Mouse (Mus musculus): ENCODE results near the gene Efna1. TPM values are rescaled to one million over a fixed set of nuclear protein-coding genes. Genes with fewer than 3 reads are reported as not detected.

Gene Efna1
- polyA plus RNA-seq, 2 experiments, result 42.2 to 52.2 TPM

DNA sequence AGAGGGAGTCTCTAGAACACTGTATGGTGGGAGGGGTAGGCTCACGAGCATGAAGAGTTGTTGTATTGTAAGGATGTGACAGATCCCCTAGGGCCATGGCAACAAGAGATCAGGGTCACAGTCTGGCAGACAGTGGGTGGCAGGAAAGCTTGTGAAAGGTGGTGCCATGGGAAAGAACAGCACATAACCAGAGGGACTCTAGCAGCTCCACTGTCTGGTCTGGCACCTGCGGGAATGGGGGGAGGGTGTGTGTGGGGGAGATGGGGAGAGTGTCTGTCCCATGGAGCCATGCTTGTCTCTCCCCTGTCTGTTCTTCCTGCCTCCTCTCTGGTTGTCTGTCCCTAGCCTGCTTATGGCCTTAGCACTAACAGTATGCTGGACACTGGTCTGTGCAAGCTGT, 4.6 kb upstream of the Efna1 start:
- no peak for DNase-seq (ENCODE audit: low spot score)
- no peak for ATAC-seq (ENCODE audit: low FRiP score, low read depth)
- H3K9ac ChIP-seq (ENCODE audit: low read depth, low read length, severe bottlenecking), result no peak overlapping the region
- peaks cover 8% of the 10 kb centered on the region for H3K4me1 ChIP-seq (ENCODE audit: control insufficient read depth, insufficient read depth, low read length)
- no peaks in the 10 kb centered on the region for H3K9me3 ChIP-seq (ENCODE audit: control insufficient read depth, low read length)
- no peak overlapping the region for H3K4me3 ChIP-seq (replicated peaks; ENCODE audit: low read length)
- H3K36me3 ChIP-seq (ENCODE audit: control insufficient read depth, insufficient read depth, low read length), result no peaks in the 10 kb centered on the region
- H3K27me3 ChIP-seq (ENCODE audit: control insufficient read depth, insufficient read depth, low read length), result no peaks in the 10 kb centered on the region
- no peak overlapping the region for H3K27ac ChIP-seq (replicated peaks; ENCODE audit: low read depth, low read length)
- whole genome bisulfite sequencing, result 45% methylated on average over 2 of the region's 2 CpGs
- H3K4me2 ChIP-seq (replicated peaks; ENCODE audit: low read depth, low read length, severe bottlenecking), result no peak overlapping the region
- no peak for TF ChIP-seq POLR2A (IDR thresholded peaks at IDR 0.05; ENCODE audit: borderline replicate concordance, extremely low read depth, insufficient read depth, insufficient read length)

DNA sequence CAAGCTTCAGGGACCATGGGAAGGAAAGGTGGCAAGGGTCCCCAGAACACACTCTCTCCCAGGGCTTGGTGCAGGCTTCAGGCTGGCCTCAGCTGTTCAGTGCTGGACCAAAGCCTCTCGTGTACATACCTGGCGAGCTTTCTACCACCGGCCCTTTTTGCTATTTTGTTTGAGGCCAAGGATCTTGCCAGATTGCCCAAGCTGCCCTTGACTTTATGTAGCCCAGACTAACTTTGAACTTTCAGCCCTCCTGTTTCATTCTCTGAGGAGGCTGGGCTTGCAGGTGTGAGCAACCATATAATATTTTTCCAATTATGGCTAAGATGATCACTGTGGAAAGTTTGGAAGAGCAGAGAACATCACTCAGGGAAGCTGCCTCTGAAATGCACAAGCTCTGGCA, 3.3 kb upstream of the Efna1 start:
- Histone ChIP-seq H3K27ac (replicated peaks; ENCODE audit: low read depth, low read length) (no peak overlapping the region), H3K4me2 (replicated peaks; ENCODE audit: low read depth, low read length, severe bottlenecking) (no peak overlapping the region), H3K36me3 (ENCODE audit: control insufficient read depth, insufficient read depth, low read length) (no peaks in the 10 kb centered on the region), H3K4me3 (replicated peaks; ENCODE audit: low read length) (no peak overlapping the region), H3K4me1 (ENCODE audit: control insufficient read depth, insufficient read depth, low read length) (peaks cover 9% of the 10 kb centered on the region), H3K9ac (ENCODE audit: low read depth, low read length, severe bottlenecking) (no peak overlapping the region), H3K9me3 (ENCODE audit: control insufficient read depth, low read length) (no peaks in the 10 kb centered on the region), H3K27me3 (ENCODE audit: control insufficient read depth, insufficient read depth, low read length) (no peaks in the 10 kb centered on the region)
- DNase-seq (ENCODE audit: low spot score) (no peak), ATAC-seq (ENCODE audit: low FRiP score, low read depth) (no peak)
- no peak for TF ChIP-seq POLR2A (IDR thresholded peaks at IDR 0.05; ENCODE audit: borderline replicate concordance, extremely low read depth, insufficient read depth, insufficient read length)
- WGBS, result 80% methylated on average over 3 of the region's 3 CpGs

- 23% methylated on average over 4 of the region's 4 CpGs for WGBS
- Histone ChIP-seq H3K4me1 (ENCODE audit: control insufficient read depth, insufficient read depth, low read length) (peaks cover 24% of the 10 kb centered on the region), H3K4me2 (replicated peaks; ENCODE audit: low read depth, low read length, severe bottlenecking) (no peak overlapping the region), H3K4me3 (replicated peaks; ENCODE audit: low read length) (no peak overlapping the region), H3K9ac (ENCODE audit: low read depth, low read length, severe bottlenecking) (no peak overlapping the region), H3K27me3 (ENCODE audit: control insufficient read depth, insufficient read depth, low read length) (no peaks in the 10 kb centered on the region), H3K9me3 (ENCODE audit: control insufficient read depth, low read length) (no peaks in the 10 kb centered on the region), H3K27ac (replicated peaks; ENCODE audit: low read depth, low read length) (no peak overlapping the region), H3K36me3 (ENCODE audit: control insufficient read depth, insufficient read depth, low read length) (no peaks in the 10 kb centered on the region)
- no peak for ATAC-seq (ENCODE audit: low FRiP score, low read depth)
- DNase-seq (ENCODE audit: low spot score), result no peak
- TF ChIP-seq POLR2A (IDR thresholded peaks at IDR 0.05; ENCODE audit: borderline replicate concordance, extremely low read depth, insufficient read depth, insufficient read length), result no peak
Measured at GRCm38 (mm10) chr3:89282291-89282643, 1.3 kb upstream of the Efna1 start.

DNA sequence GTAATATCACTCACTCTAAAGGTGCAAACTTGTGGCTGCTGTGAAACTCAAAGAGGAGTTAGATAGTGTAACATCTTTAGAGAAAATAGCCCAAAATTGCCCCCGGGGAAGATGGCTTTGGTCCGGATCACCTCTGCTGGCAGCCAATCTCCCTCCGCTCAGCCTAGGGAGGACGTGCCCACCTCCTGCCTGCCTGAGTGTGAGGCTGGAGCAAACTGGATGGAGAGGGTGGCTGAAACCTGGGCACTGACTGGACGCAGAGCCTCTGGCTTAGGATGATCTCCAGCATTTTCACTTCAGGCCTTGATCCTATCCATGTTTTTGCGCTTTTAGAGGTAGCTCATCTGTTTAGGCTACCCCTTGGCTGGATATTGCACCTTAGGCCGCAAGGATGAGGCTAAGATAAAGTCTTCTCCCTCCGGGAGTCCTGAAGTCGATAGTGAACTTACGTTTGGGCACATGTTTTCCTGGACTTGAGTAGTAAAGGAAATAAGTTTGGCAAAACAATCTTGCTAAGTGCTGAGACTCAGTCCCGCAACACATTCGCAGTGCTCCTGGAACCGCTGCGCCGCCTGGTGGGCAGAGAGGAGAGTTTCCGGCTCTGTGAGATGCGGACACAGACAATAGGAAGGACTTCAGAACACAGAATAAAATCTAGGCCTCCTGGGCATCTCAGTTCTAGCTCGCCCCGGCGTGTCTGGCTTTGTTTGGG, 793 bp upstream of the Efna1 start:
- H3K9ac ChIP-seq (ENCODE audit: low read depth, low read length, severe bottlenecking), result no peak overlapping the region
- H3K27ac ChIP-seq (replicated peaks; ENCODE audit: low read depth, low read length), result peak overlapping the region; percentile 33; the same call in 1 of the 2 replicates
- H3K36me3 ChIP-seq (ENCODE audit: control insufficient read depth, insufficient read depth, low read length), result no peaks in the 10 kb centered on the region
- DNase-seq (ENCODE audit: low spot score), result peak; percentile 76
- 14% methylated on average over 20 of the region's 20 CpGs for WGBS
- H3K9me3 ChIP-seq (ENCODE audit: control insufficient read depth, low read length), result no peaks in the 10 kb centered on the region
- no peak for TF ChIP-seq POLR2A (IDR thresholded peaks at IDR 0.05; ENCODE audit: borderline replicate concordance, extremely low read depth, insufficient read depth, insufficient read length)
- H3K4me3 ChIP-seq (replicated peaks; ENCODE audit: low read length), result peak overlapping the region; percentile 48
- peak overlapping the region; percentile 96 for H3K4me2 ChIP-seq (replicated peaks; ENCODE audit: low read depth, low read length, severe bottlenecking)
- peaks cover 30% of the 10 kb centered on the region for H3K4me1 ChIP-seq (ENCODE audit: control insufficient read depth, insufficient read depth, low read length)
- no peaks in the 10 kb centered on the region for H3K27me3 ChIP-seq (ENCODE audit: control insufficient read depth, insufficient read depth, low read length)
- no peak for ATAC-seq (ENCODE audit: low FRiP score, low read depth)

DNA sequence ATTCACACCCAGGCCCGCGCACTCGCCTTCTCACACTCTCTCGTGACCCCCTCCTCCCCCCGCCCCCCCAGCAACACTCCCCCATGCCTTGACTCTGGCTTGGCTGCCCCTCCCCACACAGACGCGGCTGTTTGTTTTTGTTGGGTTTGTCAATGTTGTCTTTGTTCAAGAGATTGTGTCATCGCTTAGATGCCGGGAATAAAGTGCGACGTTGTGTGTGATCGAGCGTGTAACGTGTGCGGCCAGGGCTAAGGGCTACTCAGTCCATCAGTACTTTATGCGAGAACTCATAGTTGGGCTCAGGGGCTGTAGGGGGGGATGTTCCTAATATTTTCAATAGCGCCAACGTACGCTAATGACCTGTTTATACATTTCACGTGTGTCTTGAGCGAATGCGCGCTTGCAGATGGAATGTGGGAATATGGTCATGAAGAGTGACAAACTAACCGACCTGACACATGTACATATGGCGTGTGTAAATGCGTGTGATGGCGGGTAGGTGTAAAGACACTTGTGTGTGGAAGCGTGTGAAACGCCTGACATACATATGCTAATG, 814 bp downstream of the Efna1 start:
- peaks cover 11% of the 10 kb centered on the region for H3K36me3 ChIP-seq (ENCODE audit: control insufficient read depth, insufficient read depth, low read length)
- under 1% methylated on average over 29 of the region's 29 CpGs for WGBS
- H3K4me3 ChIP-seq (replicated peaks; ENCODE audit: low read length), result peak overlapping the region; percentile 48
- peak overlapping the region; percentile 70 for H3K9ac ChIP-seq (ENCODE audit: low read depth, low read length, severe bottlenecking)
- no peaks in the 10 kb centered on the region for H3K27me3 ChIP-seq (ENCODE audit: control insufficient read depth, insufficient read depth, low read length)
- ATAC-seq (ENCODE audit: low FRiP score, low read depth), result 0 out of 2 replicates have a peak, but pooled peaks have one; percentile 1
- H3K9me3 ChIP-seq (ENCODE audit: control insufficient read depth, low read length), result no peaks in the 10 kb centered on the region
- no peak for DNase-seq (ENCODE audit: low spot score)
- peak overlapping the region; percentile 96 for H3K4me2 ChIP-seq (replicated peaks; ENCODE audit: low read depth, low read length, severe bottlenecking)
- H3K4me1 ChIP-seq (ENCODE audit: control insufficient read depth, insufficient read depth, low read length), result peaks cover 34% of the 10 kb centered on the region
- TF ChIP-seq POLR2A (IDR thresholded peaks at IDR 0.05; ENCODE audit: borderline replicate concordance, extremely low read depth, insufficient read depth, insufficient read length), result no peak
- H3K27ac ChIP-seq (replicated peaks; ENCODE audit: low read depth, low read length), result peak overlapping the region; percentile 65; the same call in 1 of the 2 replicates
